Mouse (Mus musculus) T-helper 17 cell (primary cell): ENCODE data around the gene Ass1.

Source experiments
- in situ Hi-C, 2 experiments: fragments of 300-600 bp; cut with MboI, MseI; formaldehyde crosslinking; loops; 1 replicate in 1 of 2; 2 replicates in 1 of 2; pipeline ENCODE4 v1.15.1; 2025; ENCODE audit warnings: high pct_unique_total_duplicates in 2 of 2

Gene Ass1

GRCm38 (mm10) chr2:31469931-31470682, at the start of gene Ass1:
Ass1 (plus strand) TSS chr2:31470207.
- in situ Hi-C loops = loop anchor here (10.0 to 25.0 kb wide), 3 partner anchors 1042 to 1845 kb away; no protein-coding TSS in a partner anchor

DNA sequence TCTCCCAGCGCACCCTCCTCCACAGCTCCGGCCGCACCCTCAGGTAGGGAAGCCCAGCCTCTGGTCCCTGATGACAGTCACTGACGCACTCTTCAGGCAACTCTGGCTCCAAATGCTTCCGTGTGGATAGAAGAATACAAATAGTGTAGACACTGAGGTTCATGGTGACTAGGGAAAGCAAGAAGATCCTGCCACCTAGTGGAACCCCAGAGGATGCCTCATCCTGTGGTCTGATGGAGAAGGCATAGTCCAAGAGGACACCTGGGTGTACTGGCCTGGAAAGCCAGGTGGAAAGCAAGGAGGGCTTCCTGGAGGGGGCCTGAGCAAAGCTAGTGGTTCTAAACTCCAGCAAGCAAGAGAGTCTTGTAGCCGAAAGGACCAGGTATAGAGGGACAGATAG, 49.1 kb upstream of the Ass1 start:
- in situ Hi-C loops = no loop called here

DNA sequence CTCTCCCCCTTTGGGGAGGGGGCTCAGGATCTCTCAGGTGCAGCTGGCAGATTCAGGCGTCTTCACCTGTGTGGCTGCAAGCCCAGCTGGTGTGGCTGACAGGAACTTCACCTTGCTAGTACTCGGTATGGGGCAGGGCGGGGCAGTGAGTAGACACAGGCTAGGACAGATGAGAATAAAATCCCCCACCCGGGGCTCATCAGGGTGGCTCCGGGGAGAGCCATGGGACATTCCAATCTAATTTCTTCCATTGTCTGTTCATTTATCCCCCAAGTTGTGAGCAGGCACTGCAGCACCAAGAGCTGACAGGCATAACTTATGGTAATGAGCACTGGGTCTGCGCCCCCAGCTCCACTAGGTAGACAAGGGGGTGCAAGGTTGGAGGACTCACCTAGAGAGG, 47.4 kb upstream of the Ass1 start:
- in situ Hi-C loops = no loop called here

DNA sequence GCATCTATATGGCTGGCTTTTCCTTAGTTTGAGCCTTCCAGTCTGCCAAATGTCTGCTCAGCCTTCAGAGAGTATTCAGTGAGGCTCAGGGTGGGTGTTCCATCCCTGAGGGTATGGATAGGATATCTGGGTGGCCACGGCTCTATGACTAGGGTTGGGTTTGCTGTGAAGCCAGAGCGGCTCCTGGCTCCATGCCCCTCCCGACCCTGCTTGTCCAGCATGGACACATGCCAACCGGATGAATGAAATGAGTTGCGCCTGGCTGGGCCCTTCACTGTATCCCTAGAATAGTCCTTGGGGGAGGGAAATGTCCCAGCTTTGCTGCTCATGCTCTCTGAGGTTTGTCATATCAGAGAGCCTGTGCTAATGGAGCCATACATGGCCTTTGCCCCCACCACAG, 38.5 kb upstream of the Ass1 start:
- in situ Hi-C loops = loop anchor here (5.0 kb wide), 1 partner anchor 46 kb away; no protein-coding TSS in a partner anchor

GRCm38 (mm10) chr2:31434746-31435145, 35.3 kb upstream of the Ass1 start:
- in situ Hi-C loops = loop anchor here (5.0 kb wide), 1 partner anchor 43 kb away; no protein-coding TSS in a partner anchor

GRCm38 (mm10) chr2:31435567-31435966, 34.4 kb upstream of the Ass1 start:
- in situ Hi-C loops = no loop called here

- in situ Hi-C loops = no loop called here
Measured at GRCm38 (mm10) chr2:31437480-31438245, 32.3 kb upstream of the Ass1 start.

DNA sequence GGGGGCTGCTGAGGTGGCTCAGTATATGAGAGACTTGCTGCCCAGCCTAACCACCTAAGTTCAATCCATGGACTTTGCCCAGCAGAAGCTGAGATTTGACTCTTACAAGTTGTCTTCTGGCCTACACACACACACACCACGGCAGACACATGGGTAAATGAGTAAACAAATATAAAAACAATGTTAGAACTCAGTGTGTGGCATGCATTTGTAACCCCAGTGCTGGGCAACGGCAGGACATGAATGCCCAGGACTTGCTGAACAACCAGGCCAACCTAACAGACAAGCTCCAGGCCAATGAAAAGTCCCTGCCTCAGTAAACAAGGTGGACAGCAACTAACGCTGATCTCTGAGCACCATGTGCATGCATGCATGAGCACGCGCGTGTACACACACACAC, 30.4 kb upstream of the Ass1 start:
- in situ Hi-C loops = no loop called here

GRCm38 (mm10) chr2:31442480-31443160, 27.4 kb upstream of the Ass1 start:
- in situ Hi-C loops = no loop called here

DNA sequence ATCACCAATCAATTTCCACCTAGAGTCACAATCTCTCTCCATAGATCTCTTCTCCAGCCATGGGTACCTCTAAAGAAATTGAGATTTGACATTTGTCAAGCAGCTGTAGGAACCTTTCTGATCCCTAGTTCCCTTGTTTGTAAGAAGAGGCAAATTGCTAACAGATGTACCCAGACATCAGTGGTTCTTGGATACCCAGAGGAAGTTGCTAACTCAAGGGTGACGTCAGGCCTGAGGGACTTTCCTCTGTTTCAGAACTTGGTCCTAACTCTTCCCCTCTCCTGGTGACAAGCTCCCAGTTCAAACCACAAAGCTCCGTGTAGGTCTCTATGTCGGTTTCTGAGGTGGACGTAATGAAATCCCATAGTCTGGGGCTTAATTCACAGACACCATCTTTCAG, 24.0 kb upstream of the Ass1 start:
- in situ Hi-C loops = no loop called here

DNA sequence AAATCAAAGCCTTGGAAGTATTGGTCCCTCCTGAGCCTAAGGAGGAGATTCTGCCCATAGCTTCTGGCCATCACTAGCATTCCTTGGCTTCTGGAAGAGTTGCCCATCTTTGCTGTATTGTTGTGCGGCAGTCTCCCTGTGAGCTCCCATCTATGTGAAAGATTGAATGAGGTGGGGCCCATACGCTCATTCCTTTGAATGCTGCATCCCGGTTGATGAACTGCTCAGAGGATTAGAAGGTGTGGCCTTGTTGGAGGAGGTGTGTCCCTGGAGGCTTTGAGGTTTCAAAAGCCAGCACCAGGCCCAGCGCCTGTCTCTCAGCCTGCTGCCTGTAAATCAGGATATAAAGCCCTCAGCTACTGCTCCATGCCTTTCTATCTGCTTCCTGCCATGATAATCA, 23.6 kb upstream of the Ass1 start:
- in situ Hi-C loops = no loop called here

DNA sequence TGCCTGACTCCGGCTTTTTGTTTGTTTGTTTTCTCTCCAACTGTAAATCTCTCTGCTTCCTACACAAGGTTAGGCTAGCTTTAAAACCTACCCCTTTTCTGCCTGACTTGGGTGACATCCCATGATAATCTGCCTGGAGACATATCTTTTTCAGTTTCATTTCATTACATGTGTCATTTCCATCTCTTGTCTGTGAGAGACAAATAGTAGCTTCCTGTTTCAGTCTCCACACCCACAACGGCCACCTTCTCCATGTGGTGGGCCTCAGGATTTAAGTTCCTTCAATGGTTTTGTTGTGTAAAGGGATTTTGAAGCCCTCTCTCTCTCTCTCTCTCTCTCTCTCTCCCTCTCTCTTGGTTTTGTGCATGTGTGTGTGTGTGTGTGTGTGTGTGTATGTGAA, 22.5 kb upstream of the Ass1 start:
- in situ Hi-C loops = no loop called here

DNA sequence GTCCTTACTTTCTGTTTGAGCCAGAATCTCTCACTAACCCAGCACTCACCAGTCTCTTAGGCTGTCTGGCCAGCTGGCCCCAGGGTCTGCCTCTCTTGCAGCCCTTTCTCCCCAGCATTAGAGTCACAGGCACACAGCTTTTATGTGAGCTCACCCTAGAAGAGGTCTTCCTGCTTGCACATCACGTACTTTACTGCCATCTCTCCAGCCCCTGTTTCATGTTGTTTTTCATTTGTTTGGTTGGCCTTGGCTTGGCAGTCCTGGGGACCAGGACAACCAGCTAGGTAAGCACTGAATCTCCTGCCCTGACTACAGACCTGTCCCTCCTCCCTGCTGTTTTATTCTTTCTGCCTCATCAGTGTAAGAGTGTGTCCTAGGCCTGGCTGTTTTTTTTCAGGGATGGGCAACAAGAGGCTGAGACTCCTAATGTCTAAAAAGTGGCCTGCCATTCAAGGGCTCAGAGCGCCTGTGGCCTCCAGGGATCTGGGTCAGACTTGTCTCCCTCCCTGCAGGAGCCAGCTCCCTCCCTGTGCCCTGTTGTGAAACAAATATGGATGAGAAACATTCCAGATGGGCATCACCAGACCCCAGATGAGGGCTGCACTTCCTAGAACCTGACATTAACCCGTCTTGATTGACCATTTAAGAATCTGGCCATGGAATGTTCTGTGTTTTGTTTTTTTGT, 21.1 kb upstream of the Ass1 start:
- in situ Hi-C loops = no loop called here

GRCm38 (mm10) chr2:31449441-31449815, 20.6 kb upstream of the Ass1 start:
- in situ Hi-C loops = no loop called here

- in situ Hi-C loops = loop anchor here in 1 of 2 experiments (25.0 kb wide), 1 partner anchor 1062 kb away; no protein-coding TSS in a partner anchor
Measured at GRCm38 (mm10) chr2:31449902-31450301, 20.1 kb upstream of the Ass1 start.

DNA sequence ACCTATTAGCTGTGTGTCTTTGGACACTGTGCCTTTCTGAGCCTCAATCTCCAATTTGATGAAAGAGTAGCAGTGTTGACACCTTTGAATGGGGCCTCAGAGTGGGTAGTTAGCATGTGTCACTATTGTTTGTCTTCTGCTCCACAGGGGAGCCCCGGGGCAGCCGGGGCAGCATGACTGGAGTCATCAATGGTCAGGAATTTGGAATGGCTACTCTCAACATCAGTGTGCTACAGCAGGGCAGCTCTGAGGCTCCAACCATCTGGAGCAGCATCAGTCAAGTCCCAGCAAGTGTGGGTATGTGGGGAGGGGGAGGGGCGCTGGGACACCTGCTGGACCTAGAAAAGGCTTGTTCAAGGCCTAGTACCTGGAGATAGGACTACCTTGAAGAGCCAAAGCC, 19.3 kb upstream of the Ass1 start:
- in situ Hi-C loops = loop anchor here in 1 of 2 experiments (25.0 kb wide), 1 partner anchor 1062 kb away; no protein-coding TSS in a partner anchor

DNA sequence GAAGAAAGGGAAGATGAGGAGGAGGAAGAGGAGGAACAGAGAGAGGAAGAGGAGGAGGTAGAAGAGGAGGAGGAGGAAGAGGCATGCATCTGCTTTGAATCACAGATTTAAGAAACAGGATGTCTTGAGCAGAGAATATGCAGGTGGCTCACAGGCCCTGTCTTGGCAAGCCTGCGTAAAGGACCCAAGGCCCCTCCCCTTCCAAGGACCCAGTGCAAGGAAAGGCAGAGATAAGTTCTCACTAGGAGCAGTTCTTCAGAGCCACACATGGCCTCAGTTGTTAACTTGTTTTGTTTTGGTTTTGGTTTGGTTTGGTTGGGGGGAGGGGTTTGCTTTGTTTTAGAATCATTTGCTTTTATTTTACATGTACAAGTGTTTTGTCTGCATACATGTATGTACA, 18.5 kb upstream of the Ass1 start:
- in situ Hi-C loops = loop anchor here in 1 of 2 experiments (25.0 kb wide), 1 partner anchor 1061 kb away; no protein-coding TSS in a partner anchor

DNA sequence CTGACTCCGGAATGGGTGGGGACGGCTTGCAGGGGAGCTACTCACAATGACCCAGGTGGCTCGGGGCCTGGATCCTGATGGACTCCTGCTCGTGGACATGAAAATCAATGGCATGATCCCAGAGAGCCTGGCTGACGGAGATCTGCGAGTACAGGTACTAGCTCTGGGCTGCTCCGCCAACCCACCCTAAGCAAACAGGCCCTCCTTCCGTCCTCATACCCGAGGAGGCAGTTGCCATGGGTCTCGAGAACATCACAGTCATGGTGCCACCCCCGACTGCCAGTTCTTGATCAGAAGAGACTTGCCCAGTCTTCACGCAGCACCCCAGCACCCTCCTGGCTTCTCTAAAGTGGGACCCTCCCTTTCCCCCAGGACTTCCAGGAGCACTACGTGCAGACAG, 17.0 kb upstream of the Ass1 start:
- in situ Hi-C loops = loop anchor here in 1 of 2 experiments (25.0 kb wide), 1 partner anchor 1059 kb away; no protein-coding TSS in a partner anchor

DNA sequence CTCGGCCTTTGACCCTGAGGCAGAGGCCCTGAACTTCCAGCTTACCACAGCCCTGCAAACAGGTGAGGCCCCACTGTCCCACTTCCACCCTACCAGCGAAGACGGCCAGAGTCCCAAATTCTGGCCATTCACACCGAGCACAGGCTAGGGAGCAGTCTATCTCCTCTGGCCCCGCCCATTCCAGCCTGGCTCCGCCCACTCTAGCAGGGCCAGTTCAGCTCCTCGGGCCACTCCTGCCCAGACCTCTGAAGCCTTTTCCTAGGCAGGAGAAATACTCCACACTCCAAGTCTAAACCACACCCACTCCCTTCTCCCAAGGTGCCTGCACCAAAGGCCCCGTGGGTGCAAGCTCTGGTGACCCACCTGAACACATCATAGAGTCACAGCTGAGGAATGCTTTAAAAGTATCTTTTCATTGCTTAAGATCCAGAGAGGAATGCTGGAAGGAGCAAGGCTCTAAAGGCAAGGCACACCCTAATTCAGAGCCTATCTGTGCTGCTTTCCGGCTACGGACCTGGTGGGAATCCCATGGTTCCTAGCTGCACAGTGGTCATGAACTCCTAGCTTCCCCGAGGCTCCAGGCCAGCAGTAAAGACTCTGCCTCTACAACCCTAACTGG, 16.3 kb upstream of the Ass1 start:
- in situ Hi-C loops = loop anchor here in 1 of 2 experiments (25.0 kb wide), 1 partner anchor 1059 kb away; no protein-coding TSS in a partner anchor

- in situ Hi-C loops = loop anchor here in 1 of 2 experiments (25.0 kb wide), 1 partner anchor 1058 kb away; no protein-coding TSS in a partner anchor
Measured at GRCm38 (mm10) chr2:31454280-31454679, 15.7 kb upstream of the Ass1 start.

DNA sequence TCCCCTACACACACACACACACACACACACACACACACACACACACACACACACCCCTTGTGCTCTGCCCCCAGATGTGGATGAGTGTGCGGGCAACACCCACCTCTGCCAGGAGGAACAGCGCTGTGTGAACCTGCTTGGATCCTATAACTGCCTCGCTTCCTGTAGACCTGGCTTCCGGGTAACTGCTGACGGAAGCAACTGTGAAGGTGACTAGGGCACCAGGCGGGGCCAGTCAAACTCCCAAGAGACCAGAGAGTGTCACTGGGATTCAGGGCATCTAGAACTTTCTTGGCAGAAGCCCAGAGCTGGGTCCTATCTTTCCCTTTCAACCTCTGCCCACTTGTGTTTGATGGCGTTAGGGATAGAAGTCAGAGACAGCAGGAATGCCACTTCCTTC, 14.6 kb upstream of the Ass1 start:
- in situ Hi-C loops = loop anchor here in 1 of 2 experiments (25.0 kb wide), 1 partner anchor 1057 kb away; no protein-coding TSS in a partner anchor
